Mouse (Mus musculus): Measurements from ENCODE around the gene Insc.

DNA sequence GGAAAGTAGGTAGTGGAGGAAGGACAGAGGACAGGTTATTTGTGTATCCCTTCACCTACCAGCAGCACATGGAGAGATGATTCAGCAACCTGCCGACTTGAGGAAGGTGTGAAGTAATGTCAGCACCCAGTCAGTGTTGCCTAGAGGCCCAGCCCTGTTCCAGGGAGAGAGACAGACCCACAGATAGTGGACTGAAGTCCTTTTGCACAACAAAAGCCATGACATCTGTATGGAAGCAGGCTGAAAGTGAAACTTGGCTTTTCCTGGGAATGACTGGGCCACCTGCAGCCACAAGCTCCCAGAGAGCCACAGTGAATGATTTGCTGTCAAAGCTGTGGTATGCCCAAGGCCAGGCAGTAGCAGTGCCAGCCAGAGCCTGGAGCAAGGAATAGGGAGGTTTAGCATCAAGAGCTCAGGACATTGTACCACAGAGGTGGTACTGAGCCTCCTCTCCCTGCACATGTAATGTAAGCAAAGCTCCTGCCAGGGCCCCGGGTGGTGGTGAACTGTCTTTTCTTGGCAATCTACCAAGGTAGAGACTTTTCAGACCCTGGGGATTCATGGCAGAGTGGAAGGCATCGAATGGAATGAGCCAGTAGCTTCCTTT, 1.2 kb downstream of the Insc start:
- TF ChIP-seq POLR2A (IDR thresholded peaks at IDR 0.05; ENCODE audit: control insufficient read depth in 1 of 2, insufficient read depth in 1 of 2, low read depth in 1 of 2, low read length in 2 of 2, poor library complexity in 1 of 2) (no peak), CTCF (IDR thresholded peaks at IDR 0.05 in 2 of 3, conservative IDR thresholded peaks at IDR 0.05 in 1 of 3; ENCODE audit: control insufficient read depth in 1 of 3, insufficient read depth in 1 of 3, low read depth in 2 of 3, low read length in 3 of 3, poor library complexity in 1 of 3, severe bottlenecking in 1 of 3) (no peak), NRF1 (IDR thresholded peaks at IDR 0.05; ENCODE audit: insufficient read depth, low read depth, low read length, poor library complexity, severe bottlenecking) (no peak), UBTF (IDR thresholded peaks at IDR 0.05; ENCODE audit: borderline replicate concordance, insufficient read depth, low read depth, low read length) (no peak), SMC3 (IDR thresholded peaks at IDR 0.05; ENCODE audit: low read depth, low read length) (no peak), EP300 (IDR thresholded peaks at IDR 0.05; ENCODE audit: low read depth in 1 of 2, low read length in 2 of 2) (no peak)
